Mouse (Mus musculus): Measurements from ENCODE around the gene Heatr9. TPM values are rescaled to one million over a fixed set of nuclear protein-coding genes. Genes with fewer than 3 reads are reported as not detected.
A peak's percentile ranks its signal among the peaks of the same experiment; 100 is the strongest.
"Not testable (repeated sequence)": the region's sequence is repeated elsewhere in the genome, so short reads cannot be mapped to it uniquely, and the experiment has no call there.

Heatr9 gene
- polyA plus RNA-seq, 1 experiment from 2014 or later, result not detected

- no peak overlapping the region for H3K4me2 ChIP-seq (ENCODE audit: low read length)
- H3K4me3 ChIP-seq (replicated peaks; ENCODE audit: low read depth, low read length), result no peak overlapping the region
- no peak overlapping the region for H3K9ac ChIP-seq (replicated peaks; ENCODE audit: low read length)
- H3K27me3 ChIP-seq (ENCODE audit: control insufficient read depth, insufficient read depth, low read length), result no peaks in the 10 kb centered on the region
- H3K9me3 ChIP-seq (ENCODE audit: control insufficient read depth, low read length), result no peaks in the 10 kb centered on the region
- 75% methylated on average over 6 of the region's 6 CpGs for WGBS
- no peak for ATAC-seq (ENCODE audit: low FRiP score, low TSS enrichment)
- no peak for DNase-seq
- no peaks in the 10 kb centered on the region for H3K36me3 ChIP-seq (ENCODE audit: control insufficient read depth, insufficient read depth, low read length)
- no peak overlapping the region for H3K27ac ChIP-seq (replicated peaks; ENCODE audit: low read depth, low read length)
- no peaks in the 10 kb centered on the region for H3K4me1 ChIP-seq (ENCODE audit: control insufficient read depth, insufficient read depth, low read length)
Observed at GRCm38 (mm10) chr11:83560405-83560804, 38.4 kb upstream of the Heatr9 start.

GRCm38 (mm10) chr11:83557074-83557473 lies 35.1 kb upstream of the Heatr9 start:
- Histone ChIP-seq H3K27ac (replicated peaks; ENCODE audit: low read depth, low read length) (no peak overlapping the region), H3K4me2 (ENCODE audit: low read length) (no peak overlapping the region), H3K9me3 (ENCODE audit: control insufficient read depth, low read length) (no peaks in the 10 kb centered on the region), H3K9ac (replicated peaks; ENCODE audit: low read length) (no peak overlapping the region), H3K36me3 (ENCODE audit: control insufficient read depth, insufficient read depth, low read length) (no peaks in the 10 kb centered on the region), H3K27me3 (ENCODE audit: control insufficient read depth, insufficient read depth, low read length) (no peaks in the 10 kb centered on the region), H3K4me3 (replicated peaks; ENCODE audit: low read depth, low read length) (no peak overlapping the region), H3K4me1 (ENCODE audit: control insufficient read depth, insufficient read depth, low read length) (no peaks in the 10 kb centered on the region)
- ATAC-seq (ENCODE audit: low FRiP score, low TSS enrichment) (no peak), DNase-seq (no peak)
- WGBS, result 42% methylated on average over 10 of the region's 10 CpGs

- H3K36me3 ChIP-seq (ENCODE audit: control insufficient read depth, insufficient read depth, low read length), result no peaks in the 10 kb centered on the region
- peak; percentile 92 for DNase-seq
- WGBS, result 26% methylated on average over 8 of the region's 8 CpGs
- H3K27ac ChIP-seq (replicated peaks; ENCODE audit: low read depth, low read length), result no peak overlapping the region
- no peaks in the 10 kb centered on the region for H3K4me1 ChIP-seq (ENCODE audit: control insufficient read depth, insufficient read depth, low read length)
- H3K9ac ChIP-seq (replicated peaks; ENCODE audit: low read length), result no peak overlapping the region
- H3K27me3 ChIP-seq (ENCODE audit: control insufficient read depth, insufficient read depth, low read length), result no peaks in the 10 kb centered on the region
- H3K4me3 ChIP-seq (replicated peaks; ENCODE audit: low read depth, low read length), result no peak overlapping the region
- no peaks in the 10 kb centered on the region for H3K9me3 ChIP-seq (ENCODE audit: control insufficient read depth, low read length)
- 0 out of 2 replicates have a peak overlapping the region, but pooled peaks have one; percentile 13 for H3K4me2 ChIP-seq (ENCODE audit: low read length)
- ATAC-seq (ENCODE audit: low FRiP score, low TSS enrichment), result no peak
Observed at GRCm38 (mm10) chr11:83556085-83556781, 34.3 kb upstream of the Heatr9 start.

- H3K27me3 ChIP-seq (ENCODE audit: control insufficient read depth, insufficient read depth, low read length), result no peaks in the 10 kb centered on the region
- H3K9ac ChIP-seq (replicated peaks; ENCODE audit: low read length), result no peak overlapping the region
- H3K27ac ChIP-seq (replicated peaks; ENCODE audit: low read depth, low read length), result no peak overlapping the region
- H3K36me3 ChIP-seq (ENCODE audit: control insufficient read depth, insufficient read depth, low read length), result no peaks in the 10 kb centered on the region
- no peak overlapping the region for H3K4me3 ChIP-seq (replicated peaks; ENCODE audit: low read depth, low read length)
- H3K4me1 ChIP-seq (ENCODE audit: control insufficient read depth, insufficient read depth, low read length), result no peaks in the 10 kb centered on the region
- no peaks in the 10 kb centered on the region for H3K9me3 ChIP-seq (ENCODE audit: control insufficient read depth, low read length)
- ATAC-seq (ENCODE audit: low FRiP score, low TSS enrichment) (no peak), DNase-seq (no peak)
- 87% methylated on average over 5 of the region's 5 CpGs for WGBS
- no peak overlapping the region for H3K4me2 ChIP-seq (ENCODE audit: low read length)
Observed at GRCm38 (mm10) chr11:83551668-83552067, 29.7 kb upstream of the Heatr9 start.

- not testable (repeated sequence) for ATAC-seq (ENCODE audit: low FRiP score, low TSS enrichment); H3K27me3 ChIP-seq (ENCODE audit: control insufficient read depth, insufficient read depth, low read length); H3K9me3 ChIP-seq (ENCODE audit: control insufficient read depth, low read length); H3K9ac ChIP-seq (replicated peaks; ENCODE audit: low read length); H3K4me1 ChIP-seq (ENCODE audit: control insufficient read depth, insufficient read depth, low read length); DNase-seq; H3K4me2 ChIP-seq (ENCODE audit: low read length); H3K27ac ChIP-seq (replicated peaks; ENCODE audit: low read depth, low read length); H3K4me3 ChIP-seq (replicated peaks; ENCODE audit: low read depth, low read length); H3K36me3 ChIP-seq (ENCODE audit: control insufficient read depth, insufficient read depth, low read length)
- 91% methylated on average over 7 of the region's 7 CpGs for WGBS
Observed at GRCm38 (mm10) chr11:83551037-83551436, 29.1 kb upstream of the Heatr9 start.

GRCm38 (mm10) chr11:83550186-83550632 lies 28.2 kb upstream of the Heatr9 start:
- 91% methylated on average over 5 of the region's 5 CpGs for WGBS
- Histone ChIP-seq H3K27me3 (ENCODE audit: control insufficient read depth, insufficient read depth, low read length) (no peaks in the 10 kb centered on the region), H3K4me2 (ENCODE audit: low read length) (no peak overlapping the region), H3K9ac (replicated peaks; ENCODE audit: low read length) (no peak overlapping the region), H3K4me1 (ENCODE audit: control insufficient read depth, insufficient read depth, low read length) (no peaks in the 10 kb centered on the region), H3K9me3 (ENCODE audit: control insufficient read depth, low read length) (no peaks in the 10 kb centered on the region), H3K36me3 (ENCODE audit: control insufficient read depth, insufficient read depth, low read length) (no peaks in the 10 kb centered on the region), H3K4me3 (replicated peaks; ENCODE audit: low read depth, low read length) (no peak overlapping the region), H3K27ac (replicated peaks; ENCODE audit: low read depth, low read length) (no peak overlapping the region)
- ATAC-seq (ENCODE audit: low FRiP score, low TSS enrichment) (no peak), DNase-seq (no peak)

GRCm38 (mm10) chr11:83544214-83544613 lies 22.2 kb upstream of the Heatr9 start:
- H3K9ac ChIP-seq (replicated peaks; ENCODE audit: low read length), result no peak overlapping the region
- no peak overlapping the region for H3K4me2 ChIP-seq (ENCODE audit: low read length)
- no peak overlapping the region for H3K27ac ChIP-seq (replicated peaks; ENCODE audit: low read depth, low read length)
- no peaks in the 10 kb centered on the region for H3K4me1 ChIP-seq (ENCODE audit: control insufficient read depth, insufficient read depth, low read length)
- H3K4me3 ChIP-seq (replicated peaks; ENCODE audit: low read depth, low read length), result no peak overlapping the region
- no peaks in the 10 kb centered on the region for H3K27me3 ChIP-seq (ENCODE audit: control insufficient read depth, insufficient read depth, low read length)
- DNase-seq (no peak), ATAC-seq (ENCODE audit: low FRiP score, low TSS enrichment) (no peak)
- 82% methylated on average over 3 of the region's 3 CpGs for WGBS
- no peaks in the 10 kb centered on the region for H3K36me3 ChIP-seq (ENCODE audit: control insufficient read depth, insufficient read depth, low read length)
- H3K9me3 ChIP-seq (ENCODE audit: control insufficient read depth, low read length), result no peaks in the 10 kb centered on the region

- Histone ChIP-seq H3K36me3 (ENCODE audit: control insufficient read depth, insufficient read depth, low read length) (no peaks in the 10 kb centered on the region), H3K27me3 (ENCODE audit: control insufficient read depth, insufficient read depth, low read length) (no peaks in the 10 kb centered on the region), H3K4me1 (ENCODE audit: control insufficient read depth, insufficient read depth, low read length) (no peaks in the 10 kb centered on the region), H3K27ac (replicated peaks; ENCODE audit: low read depth, low read length) (no peak overlapping the region), H3K4me2 (ENCODE audit: low read length) (no peak overlapping the region), H3K9me3 (ENCODE audit: control insufficient read depth, low read length) (no peaks in the 10 kb centered on the region), H3K4me3 (replicated peaks; ENCODE audit: low read depth, low read length) (no peak overlapping the region), H3K9ac (replicated peaks; ENCODE audit: low read length) (no peak overlapping the region)
- DNase-seq, result no peak
- ATAC-seq (ENCODE audit: low FRiP score, low TSS enrichment), result no peak
- 89% methylated on average over 3 of the region's 3 CpGs for WGBS
Observed at GRCm38 (mm10) chr11:83541415-83541814, 19.4 kb upstream of the Heatr9 start.

- H3K9me3 ChIP-seq (ENCODE audit: control insufficient read depth, low read length), result no peaks in the 10 kb centered on the region
- H3K4me1 ChIP-seq (ENCODE audit: control insufficient read depth, insufficient read depth, low read length), result no peaks in the 10 kb centered on the region
- H3K9ac ChIP-seq (replicated peaks; ENCODE audit: low read length), result no peak overlapping the region
- no peaks in the 10 kb centered on the region for H3K36me3 ChIP-seq (ENCODE audit: control insufficient read depth, insufficient read depth, low read length)
- DNase-seq, result no peak
- H3K4me3 ChIP-seq (replicated peaks; ENCODE audit: low read depth, low read length), result no peak overlapping the region
- no peak overlapping the region for H3K4me2 ChIP-seq (ENCODE audit: low read length)
- no peak overlapping the region for H3K27ac ChIP-seq (replicated peaks; ENCODE audit: low read depth, low read length)
- no peak for ATAC-seq (ENCODE audit: low FRiP score, low TSS enrichment)
- H3K27me3 ChIP-seq (ENCODE audit: control insufficient read depth, insufficient read depth, low read length), result no peaks in the 10 kb centered on the region
- 92% methylated on average over 2 of the region's 2 CpGs for WGBS
Observed at GRCm38 (mm10) chr11:83540931-83541330, 19.0 kb upstream of the Heatr9 start.
